13 mouse cellular contexts compared by ENCODE assay signal in genomic region chr11:16904302-16905011, GRCm38 (mm10). TPM values are rescaled to one million over a fixed set of nuclear protein-coding genes. Genes with fewer than 3 reads are reported as not detected.
A peak's percentile ranks its signal among the peaks of the same experiment; 100 is the strongest.
DNase-seq lines count a peak whose midpoint lies in the region; ATAC-seq lines count a peak whose summit lies in the region.
"Had no signal": no experiment of that assay in that cellular context is flagged by ENCODE, and none has a peak within 500 bp of the region (broad histone marks: within the 10 kb centered on the region; RNA-seq: fewer than 3 reads in every experiment).

No protein-coding gene starts in this region.

- DNase-seq in heart, embryonic 10.5 days (ENCODE audit: low spot score), result no peak
- peak; percentile 42 to 51 for DNase-seq in right cerebral cortex, adult 2 months (ENCODE audit: low spot score in 2 of 2)
- DNase-seq in right cerebral cortex, postnatal 14 days, result no peak
- peak; percentile 32 to 52 for DNase-seq in left cerebral cortex, adult 9 months (ENCODE audit: low spot score in 2 of 2)
- no peak for DNase-seq in T-cell, adult 2 months (ENCODE audit: low spot score)
- no peak for DNase-seq in cerebellum, adult 11-12 months
- DNase-seq: gastrocnemius, postnatal 10 days; thymus, postnatal 4 days had no signal

- WGBS in heart, embryonic 15.5 days, result 73% methylated on average over 8 of the region's 8 CpGs
- 73% methylated on average over 8 of the region's 8 CpGs for WGBS in heart, embryonic 10.5 days
- WGBS in neural tube, embryonic 15.5 days, result 84% methylated on average over 8 of the region's 8 CpGs

- H3K36me3 ChIP-seq in heart, embryonic 15.5 days, result no peaks in the 10 kb centered on the region
- no peaks in the 10 kb centered on the region for H3K36me3 ChIP-seq in heart, embryonic 10.5 days
- no peaks in the 10 kb centered on the region for H3K36me3 ChIP-seq in neural tube, embryonic 15.5 days
- H3K36me3 ChIP-seq: G1E had no signal

- no peak overlapping the region for H3K4me2 ChIP-seq in heart, embryonic 15.5 days
- no peak overlapping the region for H3K4me2 ChIP-seq in neural tube, embryonic 15.5 days
- H3K4me2 ChIP-seq: limb, embryonic 15.5 days had no signal

- H3K9ac ChIP-seq in heart, embryonic 15.5 days, result no peak overlapping the region
- H3K9ac ChIP-seq in neural tube, embryonic 15.5 days (replicated peaks), result no peak overlapping the region
- H3K9ac ChIP-seq: limb, embryonic 15.5 days had no signal

- peaks cover 11% of the 10 kb centered on the region for H3K4me1 ChIP-seq in heart, embryonic 15.5 days (replicated peaks)
- H3K4me1 ChIP-seq in heart, embryonic 10.5 days, result peaks cover 6% of the 10 kb centered on the region; the same call in 1 of the 2 replicates
- H3K4me1 ChIP-seq in neural tube, embryonic 15.5 days, result no peaks in the 10 kb centered on the region

- H3K27ac ChIP-seq in heart, embryonic 15.5 days, result no peak overlapping the region
- H3K27ac ChIP-seq in heart, embryonic 10.5 days, result no peak overlapping the region
- no peak overlapping the region for H3K27ac ChIP-seq in neural tube, embryonic 15.5 days (replicated peaks)
- H3K27ac ChIP-seq: limb, embryonic 15.5 days had no signal

- no peaks in the 10 kb centered on the region for H3K27me3 ChIP-seq in heart, embryonic 15.5 days
- no peaks in the 10 kb centered on the region for H3K27me3 ChIP-seq in heart, embryonic 10.5 days (ENCODE audit: insufficient read depth, poor library complexity, severe bottlenecking)
- H3K27me3 ChIP-seq in neural tube, embryonic 15.5 days (replicated peaks), result no peaks in the 10 kb centered on the region
- H3K27me3 ChIP-seq: limb, embryonic 15.5 days had no signal

- 0 out of 2 replicates have a peak, but pooled peaks have one; percentile 22 for ATAC-seq in heart, embryonic 15.5 days (replicated peaks; ENCODE audit: insufficient number of reproducible peaks, insufficient read depth, low FRiP score, low read depth)
- ATAC-seq in neural tube, embryonic 15.5 days (ENCODE audit: low FRiP score), result no peak
- ATAC-seq: intestine, embryonic 16.5 days had no signal

- H3K4me3 ChIP-seq in heart, embryonic 15.5 days, result no peak overlapping the region
- no peak overlapping the region for H3K4me3 ChIP-seq in heart, embryonic 10.5 days
- H3K4me3 ChIP-seq in neural tube, embryonic 15.5 days (replicated peaks), result no peak overlapping the region
- H3K4me3 ChIP-seq: limb, embryonic 15.5 days had no signal

- no peaks in the 10 kb centered on the region for H3K9me3 ChIP-seq in heart, embryonic 15.5 days (replicated peaks)
- H3K9me3 ChIP-seq in heart, embryonic 10.5 days, result no peaks in the 10 kb centered on the region
- no peaks in the 10 kb centered on the region for H3K9me3 ChIP-seq in neural tube, embryonic 15.5 days (replicated peaks)
- H3K9me3 ChIP-seq: G1E; limb, embryonic 15.5 days had no signal

RNA-seq across cellular contexts. Expression of gene Fbxo48, which starts 46.7 kb away (rescaled TPM):
- polyA plus RNA-seq in heart, embryonic 15.5 days (2015; fragmentation: Nextera tagmentation; extraction: Ambion mirVana), result 0.77 and 1.3 TPM in 2 replicates
- polyA plus RNA-seq in heart, embryonic 10.5 days (2016; fragmentation: Nextera tagmentation; extraction: Ambion mirVana), result 1.5 and 1.7 TPM in 2 replicates
- 0.68 and 0.72 TPM in 2 replicates for polyA plus RNA-seq in neural tube, embryonic 15.5 days (2015; fragmentation: Nextera tagmentation; extraction: Ambion mirVana)

Comparison
In these comparisons a context has a peak if more than half of its experiments do, and no peak if none do; other contexts are left out.
1. DNase-seq: peak in right cerebral cortex, adult 2 months (2 of 2) and left cerebral cortex, adult 9 months (2 of 2); none in heart, embryonic 10.5 days (single experiment), right cerebral cortex, postnatal 14 days (single experiment), T-cell, adult 2 months (single experiment) and cerebellum, adult 11-12 months (single experiment).